Mouse (Mus musculus): Measurements from ENCODE around the gene Zfp239. TPM values are rescaled to one million over a fixed set of nuclear protein-coding genes. Genes with fewer than 3 reads are reported as not detected.
"Not testable (repeated sequence)": the region's sequence is repeated elsewhere in the genome, so short reads cannot be mapped to it uniquely, and the experiment has no call there.

Gene Zfp239
- polyA plus RNA-seq, 1 experiment from 2014 or later: 2.9 TPM

GRCm38 (mm10) chr6:117848577-117848976 is 13.3 kb upstream of the Zfp239 start:
- Histone ChIP-seq H3K36me3 (peaks cover 51% of the 10 kb centered on the region), H3K9me3 (replicated peaks) (no peaks in the 10 kb centered on the region), H3K4me3 (no peak overlapping the region), H3K9ac (no peak overlapping the region), H3K27ac (ENCODE audit: poor library complexity, severe bottlenecking) (no peak overlapping the region), H3K4me1 (replicated peaks) (no peaks in the 10 kb centered on the region), H3K27me3 (replicated peaks) (no peaks in the 10 kb centered on the region), H3K4me2 (no peak overlapping the region)
- no peak for ATAC-seq (ENCODE audit: insufficient number of reproducible peaks, low FRiP score)
- WGBS: 70% methylated on average over 5 of the region's 5 CpGs

GRCm38 (mm10) chr6:117851747-117852146 is 10.2 kb upstream of the Zfp239 start:
- H3K9me3 ChIP-seq (replicated peaks): no peaks in the 10 kb centered on the region
- no peaks in the 10 kb centered on the region for H3K4me1 ChIP-seq (replicated peaks)
- no peak for ATAC-seq (ENCODE audit: insufficient number of reproducible peaks, low FRiP score)
- H3K4me3 ChIP-seq: no peak overlapping the region
- WGBS: 66% methylated on average over 2 of the region's 2 CpGs
- H3K27me3 ChIP-seq (replicated peaks): no peaks in the 10 kb centered on the region
- no peak overlapping the region for H3K4me2 ChIP-seq
- no peak overlapping the region for H3K9ac ChIP-seq
- H3K36me3 ChIP-seq: peaks cover 20% of the 10 kb centered on the region
- no peak overlapping the region for H3K27ac ChIP-seq (ENCODE audit: poor library complexity, severe bottlenecking)

GRCm38 (mm10) chr6:117857990-117858389 is 3.9 kb upstream of the Zfp239 start:
- Histone ChIP-seq H3K4me2 (no peak overlapping the region), H3K36me3 (no peaks in the 10 kb centered on the region), H3K9ac (no peak overlapping the region), H3K4me3 (no peak overlapping the region), H3K9me3 (replicated peaks) (no peaks in the 10 kb centered on the region), H3K27me3 (replicated peaks) (no peaks in the 10 kb centered on the region), H3K27ac (ENCODE audit: poor library complexity, severe bottlenecking) (no peak overlapping the region), H3K4me1 (replicated peaks) (no peaks in the 10 kb centered on the region)
- 69% methylated on average over 1 of the region's 1 CpGs for WGBS
- no peak for ATAC-seq (ENCODE audit: insufficient number of reproducible peaks, low FRiP score)

- H3K4me3 ChIP-seq: peak overlapping the region; percentile 83
- H3K4me2 ChIP-seq: peak overlapping the region; percentile 98
- WGBS: 68% methylated on average over 8 of the region's 8 CpGs
- H3K27ac ChIP-seq (ENCODE audit: poor library complexity, severe bottlenecking): no peak overlapping the region
- no peaks in the 10 kb centered on the region for H3K27me3 ChIP-seq (replicated peaks)
- no peak for ATAC-seq (ENCODE audit: insufficient number of reproducible peaks, low FRiP score)
- no peak overlapping the region for H3K9ac ChIP-seq
- H3K36me3 ChIP-seq: no peaks in the 10 kb centered on the region
- H3K9me3 ChIP-seq (replicated peaks): no peaks in the 10 kb centered on the region
- H3K4me1 ChIP-seq (replicated peaks): 0 out of 2 replicates have a peak, but pooled peaks cover 4% of the 10 kb centered on the region
These were observed 565 bp downstream of the Zfp239 start for GRCm38 (mm10) chr6:117862465-117862864.

- 4% methylated on average over 26 of the region's 26 CpGs for WGBS
- H3K27ac ChIP-seq (ENCODE audit: poor library complexity, severe bottlenecking): no peak overlapping the region
These were observed 1.2 kb downstream of the Zfp239 start for GRCm38 (mm10) chr6:117862899-117863620.

GRCm38 (mm10) chr6:117863751-117864150 is 1.9 kb downstream of the Zfp239 start:
- ATAC-seq (ENCODE audit: insufficient number of reproducible peaks, low FRiP score): no peak
- H3K36me3 ChIP-seq: no peaks in the 10 kb centered on the region
- no peaks in the 10 kb centered on the region for H3K9me3 ChIP-seq (replicated peaks)
- H3K27me3 ChIP-seq (replicated peaks): no peaks in the 10 kb centered on the region
- 0 out of 2 replicates have a peak, but pooled peaks cover 4% of the 10 kb centered on the region for H3K4me1 ChIP-seq (replicated peaks)
- 88% methylated on average over 8 of the region's 8 CpGs for WGBS
- H3K4me3 ChIP-seq: no peak overlapping the region; the same call in 1 of the 2 replicates
- peak overlapping the region; percentile 98; the same call in 1 of the 2 replicates for H3K4me2 ChIP-seq
- no peak overlapping the region for H3K9ac ChIP-seq
- H3K27ac ChIP-seq (ENCODE audit: poor library complexity, severe bottlenecking): no peak overlapping the region

More at GRCm38 (mm10) chr6:117862899-117863620, 1.2 kb downstream of the Zfp239 start:
- peak overlapping the region; percentile 83 for H3K4me3 ChIP-seq
- 0 out of 2 replicates have a peak, but pooled peaks cover 4% of the 10 kb centered on the region for H3K4me1 ChIP-seq (replicated peaks)
- H3K4me2 ChIP-seq: peak overlapping the region; percentile 98
- peak overlapping the region; percentile 68 for H3K9ac ChIP-seq
- ATAC-seq (ENCODE audit: insufficient number of reproducible peaks, low FRiP score): peak; percentile 73
- no peaks in the 10 kb centered on the region for H3K27me3 ChIP-seq (replicated peaks)
- no peaks in the 10 kb centered on the region for H3K9me3 ChIP-seq (replicated peaks)
- H3K36me3 ChIP-seq: no peaks in the 10 kb centered on the region

GRCm38 (mm10) chr6:117868187-117868586 is 6.3 kb downstream of the Zfp239 start:
- ATAC-seq (ENCODE audit: insufficient number of reproducible peaks, low FRiP score): no peak
- Histone ChIP-seq H3K9me3 (replicated peaks) (no peaks in the 10 kb centered on the region), H3K9ac (no peak overlapping the region), H3K4me2 (no peak overlapping the region), H3K27ac (ENCODE audit: poor library complexity, severe bottlenecking) (no peak overlapping the region), H3K4me1 (replicated peaks) (0 out of 2 replicates have a peak, but pooled peaks cover 4% of the 10 kb centered on the region), H3K4me3 (no peak overlapping the region), H3K27me3 (replicated peaks) (no peaks in the 10 kb centered on the region), H3K36me3 (no peaks in the 10 kb centered on the region)
- WGBS: 84% methylated on average over 8 of the region's 8 CpGs

GRCm38 (mm10) chr6:117871034-117871433 is 9.1 kb downstream of the Zfp239 start:
- no peak overlapping the region for H3K4me3 ChIP-seq
- no peak overlapping the region for H3K4me2 ChIP-seq
- 0 out of 2 replicates have a peak, but pooled peaks cover 2% of the 10 kb centered on the region for H3K4me1 ChIP-seq (replicated peaks)
- H3K9me3 ChIP-seq (replicated peaks): no peaks in the 10 kb centered on the region
- H3K9ac ChIP-seq: no peak overlapping the region
- H3K27me3 ChIP-seq (replicated peaks): no peaks in the 10 kb centered on the region
- no peaks in the 10 kb centered on the region for H3K36me3 ChIP-seq
- ATAC-seq (ENCODE audit: insufficient number of reproducible peaks, low FRiP score): no peak
- WGBS: 61% methylated on average over 14 of the region's 14 CpGs
- no peak overlapping the region for H3K27ac ChIP-seq (ENCODE audit: poor library complexity, severe bottlenecking)

GRCm38 (mm10) chr6:117873450-117873849 is 11.6 kb downstream of the Zfp239 start:
- H3K9me3 ChIP-seq (replicated peaks); H3K4me2 ChIP-seq; H3K4me1 ChIP-seq (replicated peaks); H3K4me3 ChIP-seq; H3K27me3 ChIP-seq (replicated peaks); H3K9ac ChIP-seq; H3K36me3 ChIP-seq; ATAC-seq (ENCODE audit: insufficient number of reproducible peaks, low FRiP score); H3K27ac ChIP-seq (ENCODE audit: poor library complexity, severe bottlenecking): not testable (repeated sequence)
- 80% methylated on average over 7 of the region's 7 CpGs for WGBS

- no peak overlapping the region for H3K4me2 ChIP-seq
- WGBS: 78% methylated on average over 3 of the region's 3 CpGs
- no peak overlapping the region for H3K27ac ChIP-seq (ENCODE audit: poor library complexity, severe bottlenecking)
- no peak overlapping the region for H3K9ac ChIP-seq
- H3K4me1 ChIP-seq (replicated peaks): 0 out of 2 replicates have a peak, but pooled peaks cover 2% of the 10 kb centered on the region
- no peak overlapping the region for H3K4me3 ChIP-seq
- no peaks in the 10 kb centered on the region for H3K36me3 ChIP-seq
- no peaks in the 10 kb centered on the region for H3K9me3 ChIP-seq (replicated peaks)
- no peak for ATAC-seq (ENCODE audit: insufficient number of reproducible peaks, low FRiP score)
- H3K27me3 ChIP-seq (replicated peaks): no peaks in the 10 kb centered on the region
These were observed 12.9 kb downstream of the Zfp239 start for GRCm38 (mm10) chr6:117874621-117875281.

- peak overlapping the region; percentile 96 for H3K27ac ChIP-seq (ENCODE audit: poor library complexity, severe bottlenecking)
- no peaks in the 10 kb centered on the region for H3K9me3 ChIP-seq (replicated peaks)
- ATAC-seq (ENCODE audit: insufficient number of reproducible peaks, low FRiP score): peak; percentile 86
- H3K4me1 ChIP-seq (replicated peaks): 0 out of 2 replicates have a peak, but pooled peaks cover 7% of the 10 kb centered on the region
- 11% methylated on average over 26 of the region's 26 CpGs for WGBS
- no peaks in the 10 kb centered on the region for H3K27me3 ChIP-seq (replicated peaks)
- peak overlapping the region; percentile 65 for H3K4me2 ChIP-seq
- peak overlapping the region; percentile 68 for H3K9ac ChIP-seq
- no peaks in the 10 kb centered on the region for H3K36me3 ChIP-seq
- peak overlapping the region; percentile 50 for H3K4me3 ChIP-seq
These were observed 17.0 kb downstream of the Zfp239 start for GRCm38 (mm10) chr6:117878700-117879407.

Measured in heart, embryonic 12.5 days (tissue).